Mouse (Mus musculus) spleen, adult 2 months (tissue): ENCODE data around the gene Herc6.

Experiments
- CTCF ChIP-seq: fragments of 200-500 bp; IDR thresholded peaks from 2 replicates; pipeline ENCODE4 v1.5.1; 2011; ENCODE audit warnings: mild to moderate bottlenecking, inconsistent platforms; ENCODE audit not compliant: insufficient read depth, insufficient read length, insufficient replicate concordance; ENCODE audit errors: extremely low read depth
- POLR2A ChIP-seq: fragments of 200-500 bp; IDR thresholded peaks from 2 replicates; pipeline ENCODE4 v1.6.1; 2011; ENCODE audit warnings: low read depth, low read length, inconsistent platforms

GRCm38 (mm10) chr6:57582356-57582755 lies 1.6 kb downstream of the Herc6 start:
- TF ChIP-seq CTCF (no peak), POLR2A (no peak)
